Mouse (Mus musculus) stomach, postnatal 0 days (tissue): ENCODE measurements around the gene 4921536K21Rik.

Experiments used
- CTCF ChIP-seq: IDR thresholded peaks from 2 replicates; pipeline ENCODE4 v1.5.1; 2016; ENCODE audit warnings: antibody characterized with exemption, low read depth, mild to moderate bottlenecking, moderate library complexity
- EP300 ChIP-seq: optimal IDR thresholded peaks from 2 replicates; pipeline ENCODE3; 2016; ENCODE audit warnings: antibody characterized with exemption

DNA sequence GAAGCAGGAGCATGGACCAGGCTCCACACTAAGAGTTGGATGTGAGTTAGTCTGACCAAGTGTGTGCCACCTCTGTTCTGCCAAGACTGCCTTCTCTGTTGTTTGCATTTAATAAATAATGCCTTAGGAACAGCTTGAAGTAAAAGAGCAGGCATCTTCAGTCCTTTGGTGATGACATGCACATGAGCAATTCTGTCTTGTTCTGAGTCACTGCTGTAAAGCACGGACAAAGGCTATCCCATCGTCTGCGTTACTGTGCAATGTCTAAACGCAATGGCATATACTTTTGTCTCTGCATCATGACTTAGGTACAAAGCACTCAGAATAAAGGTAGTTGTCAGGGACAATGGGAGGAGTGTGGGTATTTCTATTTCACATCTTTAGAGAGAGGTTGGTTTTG lies 35.1 kb downstream of the 4921536K21Rik start:
- TF ChIP-seq EP300 (no peak), CTCF (no peak)
